Mouse (Mus musculus) lung, adult 2 months (tissue): ENCODE results near the gene Krt87. TPM values are rescaled to one million over a fixed set of nuclear protein-coding genes. Genes with fewer than 3 reads are reported as not detected.

Experiments used
- DNase-seq: peaks from one replicate; pipeline ENCODE4 v3.0.0; 2022
- H3K4me1 ChIP-seq: fragments of 200-500 bp; 2 replicates; pipeline ENCODE4 v1.6.1; 2011; ENCODE audit warnings: low read length; ENCODE audit not compliant: control insufficient read depth, insufficient read depth
- H3K4me3 ChIP-seq: fragments of 200-500 bp; replicated peaks from 2 replicates; pipeline ENCODE3; 2011; ENCODE audit warnings: low read depth, mild to moderate bottlenecking, control low read depth, low read length; ENCODE audit errors: extremely low read depth
- CTCF ChIP-seq: fragments of 200-500 bp; IDR thresholded peaks from 2 replicates; pipeline ENCODE4 v1.5.1; 2011; ENCODE audit warnings: mild to moderate bottlenecking, low read length, control low read depth; ENCODE audit not compliant: insufficient read depth
- POLR2A ChIP-seq: fragments of 200-500 bp; IDR thresholded peaks from 2 replicates; pipeline ENCODE4 v1.6.1; 2011; ENCODE audit warnings: low read depth, mild to moderate bottlenecking, control low read depth, low read length, borderline replicate concordance; ENCODE audit errors: extremely low read depth
- WGBS: fragments of 180-500 bp; shearing (Covaris S2); methylation state at CpG from one replicate; pipeline ENCODE4 v1.1.7; 2018; 5-methylcytosine and 5-hydroxymethylcytosine counted together
- polyA plus RNA-seq: library from polyadenylated mRNA; depleted of rRNA; stranded (reverse); fragments of >200 nt; gene quantifications from 2 replicates; pipeline ENCODE4 v1.2.3, GENCODE M21; 2012

Gene Krt87
- polyA plus RNA-seq, 1 experiment, result 0.44 TPM

DNA sequence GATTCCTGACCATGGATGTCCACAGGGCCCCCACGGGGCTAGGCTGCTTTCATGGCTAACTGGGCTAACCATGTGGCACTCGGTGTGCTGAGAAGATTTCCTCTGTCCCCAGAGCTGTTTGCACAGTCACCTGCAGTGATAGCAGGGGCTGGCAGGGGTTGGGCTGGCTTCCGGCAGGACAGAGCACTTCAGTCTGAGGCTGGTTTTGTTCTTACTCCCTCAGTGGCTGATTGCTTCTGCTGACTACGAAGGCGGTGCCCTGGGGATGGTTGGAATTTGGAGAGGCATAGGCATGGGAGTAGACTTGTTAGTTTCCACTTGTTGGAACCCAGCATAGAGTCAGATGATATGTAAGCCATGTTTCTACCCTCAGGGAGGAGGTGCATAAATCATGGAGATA, 13.7 kb downstream of the Krt87 start:
- TF ChIP-seq POLR2A (no peak), CTCF (no peak)
- 24% methylated on average over 5 of the region's 5 CpGs for WGBS
- Histone ChIP-seq H3K4me3 (no peak overlapping the region), H3K4me1 (no peaks in the 10 kb centered on the region)
- DNase-seq, result no peak

DNA sequence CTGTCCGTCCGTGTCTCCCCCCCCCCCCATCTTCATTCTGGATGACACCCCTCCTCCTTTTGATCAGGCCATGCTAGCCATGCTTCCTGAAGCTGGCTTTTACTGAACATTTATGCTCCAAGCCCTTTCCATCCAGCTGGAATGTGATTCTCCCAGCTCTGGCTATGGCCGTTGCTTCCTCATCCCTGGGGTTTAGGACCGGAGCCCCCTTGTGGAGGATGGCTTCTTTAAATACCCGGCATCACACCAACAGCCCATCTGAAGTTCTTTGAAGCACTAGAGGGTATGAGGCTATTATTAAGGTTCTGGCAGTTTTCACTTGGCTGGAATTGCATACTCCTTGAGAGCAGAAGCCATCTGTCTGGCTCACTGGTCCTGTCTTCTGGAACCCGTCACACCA, 17.7 kb downstream of the Krt87 start:
- WGBS, result 49% methylated on average over 6 of the region's 6 CpGs
- no peaks in the 10 kb centered on the region for H3K4me1 ChIP-seq
- H3K4me3 ChIP-seq, result no peak overlapping the region
- DNase-seq, result no peak
- TF ChIP-seq POLR2A (no peak), CTCF (no peak)

DNA sequence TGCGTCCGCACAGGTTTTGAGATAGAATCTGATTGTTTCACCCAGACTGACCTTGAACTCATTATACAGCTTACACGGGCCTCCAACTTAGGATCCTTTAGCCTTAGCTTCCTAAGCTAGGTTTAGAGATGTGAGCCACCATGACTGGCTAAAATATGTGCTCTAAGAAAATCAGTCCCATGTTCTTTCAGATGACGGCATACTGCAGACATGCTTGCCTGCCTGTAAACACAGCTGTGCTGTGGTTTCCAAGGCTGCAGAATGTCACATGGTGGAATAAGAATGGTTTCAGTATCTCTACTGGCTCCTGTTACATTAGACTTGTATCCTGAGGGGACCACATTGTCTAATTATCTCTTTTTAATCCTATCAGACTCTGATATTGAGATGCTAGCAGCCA, 19.7 kb downstream of the Krt87 start:
- Histone ChIP-seq H3K4me3 (no peak overlapping the region), H3K4me1 (no peaks in the 10 kb centered on the region)
- TF ChIP-seq POLR2A (no peak), CTCF (no peak)
- no peak for DNase-seq
- WGBS, result 76% methylated on average over 4 of the region's 4 CpGs

DNA sequence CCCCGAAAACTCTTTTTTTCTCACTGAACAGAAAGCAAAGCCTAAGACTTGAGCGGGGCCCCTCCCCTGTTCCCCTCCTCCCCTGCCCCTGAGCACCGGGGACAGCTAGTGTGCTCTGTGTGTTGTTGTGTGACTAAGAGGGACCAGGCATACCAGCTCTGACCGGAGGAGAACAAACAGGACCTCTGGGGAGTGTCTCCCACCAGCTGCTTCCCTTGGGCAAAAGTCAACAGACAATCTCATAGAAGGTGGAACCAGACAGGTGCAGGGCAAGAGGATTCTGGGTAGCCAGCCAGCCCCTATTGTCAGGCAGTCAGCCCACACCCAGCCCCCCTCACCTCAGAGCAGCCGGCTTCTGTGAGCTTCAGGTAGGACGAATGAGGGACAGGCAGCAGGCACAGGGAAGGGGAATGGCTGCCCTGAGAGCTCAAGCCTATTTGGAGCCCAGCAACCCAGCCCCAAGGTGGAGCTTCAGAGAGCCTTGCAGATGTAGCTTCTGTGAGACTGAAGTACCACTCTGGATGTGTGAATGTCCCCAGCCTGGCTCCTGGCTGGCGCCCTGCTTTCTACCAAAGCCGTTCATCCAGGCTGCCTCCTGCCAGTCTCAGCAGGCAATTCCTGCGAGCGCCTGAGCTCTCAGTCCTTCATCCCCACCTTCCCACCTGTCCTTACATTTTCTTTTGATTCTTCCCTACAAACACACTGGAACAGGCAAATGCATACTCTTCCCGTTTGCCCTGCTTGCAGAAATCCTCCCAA, 23.6 kb downstream of the Krt87 start:
- no peaks in the 10 kb centered on the region for H3K4me1 ChIP-seq
- 43% methylated on average over 11 of the region's 11 CpGs for WGBS
- no peak for DNase-seq
- H3K4me3 ChIP-seq, result no peak overlapping the region
- no peak for TF ChIP-seq CTCF
- no peak for TF ChIP-seq POLR2A

DNA sequence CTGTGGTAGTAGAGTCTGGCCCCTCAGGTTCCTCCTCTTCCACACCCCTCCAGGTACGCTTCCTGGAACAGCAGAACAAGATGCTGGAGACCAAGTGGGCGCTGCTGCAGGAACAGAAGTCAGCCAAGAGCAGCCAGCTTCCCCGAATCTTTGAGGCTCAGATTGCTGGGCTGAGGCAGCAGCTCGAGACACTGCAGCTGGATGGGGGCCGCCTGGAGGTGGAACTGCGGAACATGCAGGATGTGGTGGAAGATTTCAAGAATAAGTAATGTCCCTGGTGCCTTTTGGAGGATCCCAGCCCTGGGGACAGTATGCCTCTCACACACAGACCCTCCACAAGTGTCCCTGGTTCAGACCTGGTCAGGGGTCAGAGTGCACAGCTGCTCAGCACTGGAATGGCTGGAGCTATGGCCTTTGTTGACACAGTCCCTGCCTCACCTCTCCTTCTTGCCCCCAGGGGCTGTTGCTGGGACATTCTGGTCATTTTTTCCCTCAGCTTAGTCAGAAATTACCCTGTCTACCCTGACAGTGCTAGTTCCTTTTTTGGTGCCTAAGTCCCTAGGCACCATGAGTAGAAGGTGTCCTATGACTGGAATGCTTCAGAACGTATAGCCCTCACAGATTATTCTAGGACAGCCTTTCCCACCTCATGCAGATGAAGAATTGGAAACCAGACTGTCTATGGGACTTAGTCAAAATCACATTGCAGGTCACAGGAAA, 24.5 kb downstream of the Krt87 start:
- WGBS, result 38% methylated on average over 7 of the region's 7 CpGs
- no peak overlapping the region for H3K4me3 ChIP-seq
- H3K4me1 ChIP-seq, result no peaks in the 10 kb centered on the region
- DNase-seq, result no peak
- no peak for TF ChIP-seq POLR2A
- no peak for TF ChIP-seq CTCF

DNA sequence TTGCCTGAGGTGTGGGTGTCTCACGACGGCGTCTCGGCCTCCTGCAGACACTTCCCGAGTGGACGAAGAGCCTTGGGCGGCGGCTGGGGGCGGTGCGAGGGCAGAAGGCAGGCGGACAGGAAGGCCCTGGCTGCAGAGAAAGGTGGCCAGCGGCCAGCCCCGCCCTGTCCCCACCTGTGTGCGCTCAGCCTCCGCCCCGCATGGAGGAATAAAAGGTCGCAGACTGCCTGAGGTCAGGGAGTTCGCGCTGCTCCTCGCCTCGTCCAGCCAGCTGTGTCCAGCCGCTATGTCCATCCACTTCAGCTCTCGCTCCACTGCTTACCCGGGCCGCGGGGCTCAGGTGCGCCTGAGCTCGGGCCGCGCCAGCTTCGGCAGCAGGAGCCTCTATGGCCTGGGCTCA, 26.4 kb downstream of the Krt87 start:
- 28% methylated on average over 31 of the region's 31 CpGs for WGBS
- peak; percentile 83 for DNase-seq
- no peaks in the 10 kb centered on the region for H3K4me1 ChIP-seq
- H3K4me3 ChIP-seq, result peak overlapping the region; percentile 67
- TF ChIP-seq CTCF, result no peak
- TF ChIP-seq POLR2A, result peak; percentile 85; the same call in 1 of the 2 replicates

DNA sequence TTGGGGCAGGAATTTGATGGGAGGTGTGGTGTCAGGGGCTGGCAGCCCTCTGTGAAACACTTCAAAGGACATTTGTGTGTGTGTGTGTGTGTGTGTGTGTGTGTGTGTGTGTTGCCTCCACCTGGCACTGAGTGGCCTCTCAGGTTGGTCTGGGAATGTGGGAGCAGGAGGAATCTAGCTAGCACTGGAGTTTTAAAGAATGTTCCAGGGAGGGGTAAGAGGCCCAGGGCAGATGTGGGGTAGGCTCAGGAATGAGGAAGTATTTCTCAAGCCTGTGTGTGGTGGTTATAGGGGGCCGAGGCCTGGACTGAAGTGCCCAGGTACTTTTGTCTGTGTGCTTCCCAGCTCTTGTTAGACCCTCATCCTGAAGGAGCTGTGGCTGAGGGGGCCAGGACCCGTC, 27.8 kb downstream of the Krt87 start, which contains the start of gene Krt7:
TSS of gene Krt7 (plus strand) at position 269 of the 400 bp plus-strand sequence.
- peak; percentile 67 for DNase-seq
- TF ChIP-seq POLR2A (no peak), CTCF (no peak)
- WGBS, result 28% methylated on average over 2 of the region's 2 CpGs
- Histone ChIP-seq H3K4me3 (peak within 1 kb of the TSS; percentile 57), H3K4me1 (no peaks in the 10 kb centered on the region)

DNA sequence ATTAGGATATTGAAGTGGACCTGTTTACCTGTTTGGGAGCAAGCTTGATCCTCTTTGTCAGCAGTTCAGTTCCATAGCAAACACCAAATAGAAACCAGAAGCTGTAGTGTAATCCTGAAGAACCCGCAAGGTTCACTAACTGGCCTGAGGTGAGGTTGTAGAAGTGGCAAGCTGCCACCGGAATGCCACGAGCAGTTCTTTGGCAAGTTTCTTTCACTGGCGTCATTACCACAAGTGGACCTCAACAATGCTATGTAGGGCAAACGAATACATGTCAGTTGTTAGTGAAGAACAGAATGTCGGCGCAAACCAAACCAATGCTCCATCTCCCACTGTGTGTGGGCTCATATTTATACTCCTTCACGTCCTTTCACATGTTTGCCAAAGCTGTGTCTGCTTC, 40.3 kb downstream of the Krt87 start:
- no peaks in the 10 kb centered on the region; the same call in 1 of the 2 replicates for H3K4me1 ChIP-seq
- peak; percentile 68 for DNase-seq
- no peak overlapping the region for H3K4me3 ChIP-seq
- TF ChIP-seq CTCF (no peak), POLR2A (no peak)
- WGBS, result 52% methylated on average over 8 of the region's 8 CpGs

DNA sequence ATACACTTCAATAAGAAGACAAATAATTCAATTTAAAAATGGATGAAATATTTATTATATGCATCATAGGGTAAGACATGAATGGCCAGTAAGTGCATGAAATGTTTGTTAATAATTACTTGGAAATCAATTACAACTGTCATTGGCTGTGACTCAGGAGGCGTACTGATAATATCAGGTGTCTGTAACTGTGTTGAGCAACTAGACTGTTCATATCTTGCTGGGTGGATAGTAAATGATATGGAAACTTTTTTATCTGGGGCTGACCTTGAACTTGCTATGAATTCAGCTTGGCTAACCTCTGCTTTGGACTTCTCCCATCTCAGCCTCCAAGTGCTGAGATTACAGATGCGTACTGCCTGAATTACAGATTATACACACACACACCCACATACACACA, 40.9 kb downstream of the Krt87 start:
- H3K4me3 ChIP-seq, result no peak overlapping the region
- no peaks in the 10 kb centered on the region; the same call in 1 of the 2 replicates for H3K4me1 ChIP-seq
- DNase-seq, result no peak
- TF ChIP-seq POLR2A (no peak), CTCF (no peak)
- 86% methylated on average over 2 of the region's 2 CpGs for WGBS
